Mouse (Mus musculus) thymus, postnatal 36 days (tissue): ENCODE data around the gene Atf6.
A peak's percentile ranks its signal among the peaks of the same experiment; 100 is the strongest.

ENCODE experiments used
- DNase-seq, 2 experiments: peaks; one replicate each; pipeline ENCODE4 v3.0.0; 2022; ENCODE audit warnings: mixed read lengths in 2 of 2

Atf6 gene

DNA sequence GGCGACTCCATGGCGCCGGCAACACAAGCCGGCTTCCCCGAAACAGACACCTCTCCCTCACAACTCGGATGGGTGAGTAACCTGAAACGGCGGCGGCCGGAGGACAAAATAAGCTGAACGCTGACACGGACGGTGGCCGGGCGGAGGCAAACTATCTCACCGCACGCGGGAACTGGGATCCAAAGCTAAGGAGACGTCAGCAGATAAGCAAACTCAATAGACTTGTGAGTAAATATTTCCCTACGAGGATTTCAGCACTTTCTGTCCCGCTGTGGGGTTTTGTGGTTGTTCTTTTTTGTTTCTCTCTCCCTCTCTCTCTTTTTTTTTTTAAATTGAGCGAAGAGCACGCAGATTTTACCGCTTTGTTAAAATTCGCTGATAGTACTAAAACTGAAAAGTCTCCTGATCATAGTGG, at the start of gene Atf6:
Gene Atf6 (minus strand): TSS at position 81 of the 415 bp plus-strand sequence.
- peak; percentile 85 for DNase-seq

DNA sequence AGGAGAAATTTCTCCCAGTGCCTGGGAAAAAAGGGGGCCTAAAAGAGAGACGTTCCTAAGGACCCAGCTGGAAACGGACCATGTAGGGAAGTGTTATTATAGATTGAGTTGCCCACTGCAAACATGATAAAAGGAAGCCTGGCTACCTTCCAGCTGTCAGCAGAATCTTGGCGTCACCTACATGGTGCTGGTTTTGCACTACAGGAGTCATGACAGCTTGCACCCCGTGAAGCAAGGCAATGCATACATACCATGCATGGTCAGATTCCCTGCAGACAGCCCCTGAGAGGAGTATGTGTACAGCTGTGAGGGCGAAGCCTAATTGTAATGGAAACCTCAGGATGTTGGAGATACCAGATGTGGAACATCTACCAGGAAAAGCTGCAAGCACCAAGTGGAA, 48.1 kb upstream of the Atf6 start:
- no peak for DNase-seq

DNA sequence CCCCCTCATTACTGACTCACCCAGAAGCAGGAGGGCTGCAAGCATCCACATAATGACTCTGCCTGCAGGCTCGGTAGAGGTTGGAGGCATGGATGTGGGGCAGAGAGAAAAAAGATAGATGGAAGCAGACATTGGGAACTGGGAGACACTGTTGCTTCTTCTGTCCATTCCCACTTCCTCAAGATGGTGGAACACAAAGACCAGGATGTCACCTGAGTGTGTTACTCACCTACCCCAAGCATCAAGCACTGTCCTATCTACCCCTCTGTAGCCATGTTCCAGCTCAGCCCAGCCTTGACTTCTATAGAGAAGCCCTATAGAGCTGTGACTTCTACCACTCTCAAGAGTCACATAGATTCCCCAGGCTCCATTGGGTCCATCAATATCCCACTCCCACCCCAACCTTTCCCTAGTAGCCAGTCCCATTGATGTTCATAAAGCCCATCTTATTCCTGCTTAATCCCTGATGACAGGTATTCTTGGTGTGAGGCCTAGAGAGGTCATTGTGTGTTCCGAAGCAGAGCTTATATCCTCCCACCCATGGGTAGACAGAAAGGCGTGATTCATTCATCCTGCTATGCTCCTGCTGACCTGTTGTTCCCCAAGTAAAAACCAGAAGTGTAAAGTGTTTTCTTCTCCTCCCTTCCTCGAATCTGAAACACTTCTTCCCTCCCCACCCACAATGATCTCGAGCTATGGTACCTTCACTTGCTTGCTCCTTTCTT, 45.5 kb upstream of the Atf6 start, which contains the start of gene Fcrlb:
Gene Fcrlb (minus strand): TSS at position 51 of the 725 bp plus-strand sequence.
- no peak for DNase-seq

DNA sequence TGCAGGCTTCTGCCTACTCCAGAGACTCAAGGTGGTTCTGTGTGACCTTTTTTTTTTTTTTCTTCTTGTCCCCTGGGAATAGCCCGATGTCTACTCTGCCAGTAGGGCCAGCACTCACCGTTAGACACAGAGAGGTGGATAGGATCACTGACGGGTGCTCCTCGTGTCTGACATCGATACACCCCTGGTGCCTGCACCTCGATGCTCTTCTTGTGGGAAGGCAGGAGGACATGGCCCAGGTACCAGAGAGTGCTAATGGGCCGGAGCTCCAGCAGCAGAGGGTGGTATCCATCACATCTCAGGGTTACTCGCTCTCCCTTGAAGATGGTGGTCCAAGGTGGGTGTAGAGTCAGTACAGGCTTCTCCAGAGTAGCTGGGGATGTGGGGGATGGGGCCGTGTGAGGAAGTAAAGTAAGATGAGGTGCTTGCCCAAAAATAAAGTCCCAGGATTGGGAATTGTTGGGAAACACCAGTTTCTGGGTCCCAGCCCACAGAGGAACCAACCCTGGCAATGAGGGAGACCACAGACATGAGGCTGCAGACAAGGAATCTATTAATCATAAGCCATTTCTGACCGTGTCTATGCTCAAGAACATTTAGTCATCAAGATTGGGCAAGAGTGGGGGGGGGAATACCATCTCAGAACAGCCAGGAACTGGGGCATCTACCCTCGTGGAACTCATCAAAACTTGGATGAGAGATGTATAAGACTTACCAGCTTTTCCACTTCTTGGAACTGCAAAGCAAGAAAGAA, 44.5 kb upstream of the Atf6 start:
- no peak for DNase-seq

DNA sequence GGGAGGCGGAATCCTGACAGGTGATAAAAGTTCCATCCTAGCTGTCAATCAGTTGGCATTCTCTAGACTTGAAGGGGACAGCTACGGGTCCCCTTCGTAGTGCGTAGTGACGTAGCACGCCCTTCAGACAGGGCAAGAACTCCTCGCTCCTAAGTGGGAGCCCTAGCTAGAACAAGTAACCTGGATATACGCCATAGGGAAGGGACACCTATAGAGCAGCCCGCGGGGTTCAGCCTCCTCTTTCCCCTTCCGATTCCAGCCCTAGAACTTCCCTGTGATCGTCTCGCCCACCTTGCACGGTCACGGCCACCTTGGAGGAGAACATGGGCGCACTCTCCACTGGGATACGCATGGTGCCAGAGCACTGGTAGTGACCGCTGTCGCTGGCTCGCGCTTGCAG, 40.8 kb upstream of the Atf6 start:
- no peak for DNase-seq

DNA sequence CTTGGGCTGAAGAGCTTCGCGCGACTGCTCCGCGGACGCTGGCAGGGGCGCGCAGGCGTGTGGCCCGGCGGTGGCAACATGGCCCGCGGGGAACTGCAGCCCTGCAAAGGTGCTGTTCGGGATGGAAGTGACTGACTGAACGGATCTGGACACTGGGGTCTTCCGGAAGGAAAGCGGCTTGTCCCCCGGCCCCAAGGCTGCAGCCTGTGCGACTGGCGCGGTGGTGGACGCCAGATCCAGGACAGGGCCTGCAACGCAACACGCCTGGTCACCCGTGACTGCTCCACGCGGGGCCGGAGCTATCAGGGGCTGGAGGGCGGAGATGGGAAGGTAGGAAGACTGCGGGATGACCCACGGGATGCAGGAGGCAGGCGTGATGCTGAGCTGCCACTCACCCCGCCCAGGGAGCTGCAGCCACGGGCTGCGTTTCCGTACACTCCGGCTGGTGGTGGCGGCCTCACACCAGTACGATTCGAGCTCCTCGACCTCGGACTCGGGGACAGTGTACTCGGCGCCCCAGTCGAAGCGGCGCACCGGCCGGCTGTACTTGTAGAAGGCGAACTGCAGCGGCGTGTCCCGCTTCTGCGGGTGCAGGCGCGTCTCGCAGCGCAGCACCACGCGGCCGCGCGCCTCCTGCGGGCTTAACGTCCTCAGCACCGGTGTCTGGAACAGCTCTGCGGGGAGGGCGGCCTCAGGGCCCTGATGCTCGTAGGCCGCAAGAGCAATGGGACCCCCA, 40.1 kb upstream of the Atf6 start:
- peak in 1 of 2 experiments; percentile 16 for DNase-seq

DNA sequence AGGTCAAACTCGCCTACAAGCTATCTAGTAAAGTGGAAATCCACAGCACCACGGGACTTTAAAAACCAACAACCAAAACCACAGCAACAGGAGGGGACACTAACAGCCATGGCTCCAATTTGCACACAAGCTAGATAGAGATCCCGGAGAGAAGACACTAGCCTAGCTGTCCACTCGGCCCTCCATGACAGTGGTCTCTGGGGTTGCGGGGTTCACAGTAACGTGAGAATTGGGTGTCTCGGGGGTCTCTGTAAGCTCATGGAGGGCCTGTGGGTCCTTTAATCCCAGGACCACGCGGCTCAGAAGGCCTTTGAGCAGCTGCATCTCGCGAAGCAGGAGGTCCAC, 39.5 kb upstream of the Atf6 start:
- no peak for DNase-seq

DNA sequence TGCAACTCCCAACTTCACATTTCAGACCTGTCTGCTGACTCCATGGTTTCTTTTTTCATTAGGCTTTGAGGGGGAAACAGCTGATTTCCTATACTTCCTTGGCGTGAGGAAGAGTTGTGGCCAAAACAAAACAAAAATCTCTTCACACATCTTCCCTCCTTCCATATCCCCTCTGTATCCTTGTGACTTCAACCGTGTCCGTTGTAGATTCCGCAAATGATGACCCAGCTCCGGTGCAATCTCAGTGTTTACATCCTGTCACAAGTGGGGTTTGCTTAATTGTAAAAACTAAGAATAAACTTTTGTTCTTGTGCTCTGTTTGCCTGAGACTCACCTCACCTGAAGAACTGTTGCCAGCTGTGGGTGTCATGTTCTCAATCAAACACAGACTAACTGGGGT, 35.9 kb upstream of the Atf6 start:
- no peak for DNase-seq

DNA sequence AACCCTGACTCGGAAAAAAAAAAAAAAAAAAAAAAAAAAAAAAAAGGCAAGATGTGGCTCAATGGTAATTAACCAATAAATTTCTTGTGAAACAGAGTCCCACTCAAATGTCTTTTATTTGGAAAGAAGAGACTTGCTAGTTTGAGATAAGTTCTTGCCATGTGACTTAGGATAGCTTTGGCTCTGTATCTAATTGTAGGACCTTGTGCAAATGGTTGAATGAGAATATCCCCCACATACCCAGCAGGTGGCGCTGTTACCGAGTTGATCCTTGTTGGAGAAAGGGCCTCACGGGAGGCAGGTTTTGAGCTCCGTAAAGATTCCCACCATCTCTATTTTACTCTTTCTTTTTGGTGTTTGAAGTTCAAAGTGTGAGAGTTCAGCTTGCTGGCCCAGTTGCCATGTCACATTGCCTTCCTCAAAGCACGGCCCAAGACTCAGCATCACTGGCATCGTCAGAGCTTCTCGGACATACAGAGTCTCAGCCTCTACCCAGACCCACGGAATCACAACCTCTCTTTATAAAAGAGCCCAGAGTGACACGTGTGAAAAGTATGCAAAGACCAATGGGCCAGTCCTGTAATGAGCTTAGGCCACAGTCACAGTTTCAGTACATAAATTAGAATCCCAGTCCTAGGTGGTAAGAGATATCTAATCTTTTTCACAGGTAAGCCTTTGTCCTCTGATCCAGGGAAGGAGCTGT, 34.1 kb upstream of the Atf6 start:
- DNase-seq: peak; percentile 68 to 78

DNA sequence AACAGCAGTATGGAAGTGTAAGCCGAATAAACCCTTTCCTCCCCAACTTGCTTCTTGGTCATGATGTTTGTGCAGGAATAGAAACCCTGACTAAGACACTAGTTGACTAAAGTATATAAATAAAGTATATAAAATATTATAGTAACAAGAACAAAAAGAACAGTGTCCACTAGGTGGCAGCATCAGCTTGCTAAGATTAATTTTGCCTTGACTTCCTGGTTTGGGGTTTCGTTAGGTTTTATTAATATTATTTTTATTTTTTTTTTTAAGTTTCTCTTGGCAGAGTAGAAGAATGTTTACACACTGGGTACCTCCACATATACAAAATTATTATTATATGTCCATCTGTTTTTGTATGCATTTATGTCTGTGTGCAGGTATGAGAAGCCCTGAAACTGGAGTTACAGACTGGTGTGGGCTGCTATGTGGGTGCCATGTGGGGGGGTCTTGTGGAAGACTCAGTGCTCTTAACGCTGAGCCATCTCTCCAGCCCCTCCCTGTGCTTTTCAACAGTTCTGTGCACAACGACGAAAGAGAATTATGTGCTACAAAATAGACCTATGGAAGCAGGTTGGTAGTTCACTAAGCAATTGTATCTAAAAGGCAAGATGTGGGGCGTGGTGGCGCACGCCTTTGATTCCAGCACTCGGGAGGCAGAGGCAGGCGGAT, 33.4 kb upstream of the Atf6 start:
- no peak for DNase-seq

DNA sequence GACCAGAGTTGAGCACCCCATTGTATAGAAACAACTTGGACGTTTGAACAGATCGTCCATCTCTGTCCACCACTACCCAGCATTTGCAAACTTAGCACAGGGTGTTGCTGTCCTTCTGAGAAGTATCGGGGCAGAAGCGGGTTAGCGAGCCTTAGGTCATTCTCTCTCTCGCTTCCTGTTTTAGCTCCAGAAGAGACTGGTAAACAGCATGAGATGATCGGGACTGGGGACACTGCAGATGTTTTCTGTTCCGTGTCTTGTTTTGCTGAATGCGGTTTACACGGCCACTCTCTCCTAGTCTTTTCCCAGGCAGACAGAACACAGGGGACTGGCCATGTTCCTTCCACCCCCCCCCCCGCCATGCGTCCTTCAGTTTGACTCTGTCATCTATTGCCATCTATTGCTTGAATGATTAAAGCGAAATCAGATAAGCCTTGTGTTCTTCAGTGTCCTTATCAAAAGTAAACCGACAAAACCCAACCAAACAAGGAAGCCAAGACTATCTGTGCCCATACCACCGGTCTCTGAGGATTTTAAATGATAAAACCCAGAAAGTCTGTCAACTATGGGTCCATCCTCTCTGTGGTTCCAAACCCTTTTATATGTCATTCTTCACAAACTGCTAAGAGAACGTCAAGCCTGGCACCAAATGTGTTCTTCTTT, 31.0 kb upstream of the Atf6 start:
- no peak for DNase-seq

DNA sequence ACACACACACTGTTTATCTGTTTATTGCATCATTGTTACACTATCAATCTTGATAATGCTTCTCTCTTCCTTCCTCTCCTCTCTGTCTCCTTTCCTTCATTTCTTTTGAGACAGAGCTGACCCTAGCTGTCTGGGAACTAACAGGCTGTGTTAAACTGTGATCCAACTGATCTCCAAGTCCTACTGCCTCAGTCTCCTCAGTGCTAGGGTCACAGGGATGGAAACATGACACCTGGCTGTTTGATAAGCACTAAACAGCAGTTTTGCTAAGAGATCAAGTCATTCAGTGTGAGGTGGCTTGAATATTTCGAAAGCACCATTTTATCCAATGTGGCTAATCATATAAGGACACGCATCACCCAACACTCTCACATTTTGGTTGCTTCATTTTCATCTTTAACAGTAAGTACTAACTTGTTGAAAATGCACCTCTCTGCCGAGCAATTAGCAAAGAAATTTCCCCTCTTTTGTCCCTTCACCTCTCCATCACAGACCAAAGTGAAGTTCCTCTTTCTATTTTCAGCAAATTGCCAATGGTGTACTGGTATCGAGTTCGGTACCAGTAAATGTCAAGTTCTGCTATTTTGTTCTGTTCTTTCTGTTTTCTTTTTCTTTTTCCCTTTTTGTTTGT, 29.2 kb upstream of the Atf6 start:
- no peak for DNase-seq

DNA sequence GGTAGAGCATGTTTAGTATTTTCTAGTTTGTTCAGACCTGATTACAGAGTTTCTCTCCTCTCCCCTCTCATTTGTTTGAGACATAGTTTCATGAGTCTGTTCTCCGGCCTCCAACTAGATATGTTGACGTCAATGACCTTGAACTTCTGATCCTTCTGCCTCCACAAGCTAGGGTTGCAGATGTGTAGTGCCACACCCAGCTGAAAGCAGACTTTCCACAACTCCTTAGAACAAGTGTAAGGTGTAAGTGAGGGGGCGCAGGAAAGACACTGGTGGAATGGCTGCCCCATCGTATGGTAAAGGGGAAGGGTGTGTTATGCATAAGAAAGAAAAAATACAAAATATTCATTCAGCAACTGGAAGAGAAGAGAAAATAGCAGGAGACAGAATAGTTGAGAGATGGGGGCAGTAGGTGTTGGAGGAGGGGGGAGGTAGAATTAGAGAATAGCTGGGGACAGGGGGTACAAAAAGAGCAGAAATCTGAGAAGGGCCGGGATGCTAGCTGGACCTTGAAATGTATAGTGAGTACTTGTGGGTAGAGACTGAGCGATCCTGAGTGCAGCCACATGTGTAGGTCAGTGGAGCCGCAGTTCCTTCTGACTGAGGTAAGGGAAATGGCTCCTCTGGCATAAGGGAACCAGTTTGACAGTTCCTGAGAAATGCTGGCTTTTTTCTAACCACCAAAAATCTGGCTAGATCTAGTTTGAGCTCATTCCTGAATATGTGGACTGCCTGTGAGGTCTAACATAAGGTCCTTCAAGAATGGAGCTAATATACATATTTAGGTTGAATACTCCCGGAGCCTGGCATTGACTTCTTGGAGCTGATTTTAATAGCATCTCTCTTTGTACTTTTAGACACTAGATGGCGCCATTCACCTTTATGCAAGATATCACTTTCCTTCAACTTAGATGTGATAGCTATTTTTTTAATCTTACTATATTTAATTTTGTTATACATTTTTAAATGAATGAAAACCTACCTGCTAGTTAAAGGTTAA, 27.3 kb upstream of the Atf6 start:
- DNase-seq: no peak

DNA sequence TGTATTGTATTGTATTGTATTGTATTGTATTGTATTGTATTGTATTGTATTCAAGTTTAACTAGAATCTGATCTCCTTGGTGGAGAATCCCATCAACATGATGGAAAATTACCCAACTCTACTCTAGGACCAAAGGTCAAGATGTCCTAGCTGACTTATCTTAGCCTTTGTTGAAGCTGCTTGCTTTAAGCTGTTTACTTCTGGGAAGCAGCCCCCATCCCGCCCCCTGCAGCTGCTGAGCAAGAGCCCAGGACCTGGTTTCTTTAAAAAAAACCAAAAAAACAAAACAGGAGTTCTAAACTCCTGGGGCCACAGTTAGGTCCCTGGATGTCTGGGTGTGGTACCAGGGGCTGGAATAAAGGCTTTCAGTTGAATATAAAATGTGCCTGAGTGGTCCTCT, 24.7 kb upstream of the Atf6 start:
- DNase-seq: no peak

DNA sequence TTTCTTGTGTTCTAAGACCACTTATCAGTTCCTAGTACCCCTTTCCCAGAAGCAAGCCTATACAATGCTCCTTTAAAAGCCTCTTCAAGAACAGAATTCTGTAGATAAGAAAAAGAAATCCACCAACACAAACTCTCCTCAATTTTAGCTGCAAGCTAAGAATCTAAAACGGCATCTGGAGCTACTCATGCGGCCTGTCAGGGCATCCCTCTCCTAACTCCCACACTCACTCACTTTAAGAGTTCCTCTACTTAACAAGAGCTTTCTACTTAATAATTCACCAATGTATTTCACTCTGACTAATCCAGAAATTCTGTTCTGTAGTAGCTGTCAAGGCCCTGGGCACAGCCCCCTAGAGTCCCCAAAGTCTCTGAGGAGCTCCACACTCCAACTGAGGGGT, 24.1 kb upstream of the Atf6 start:
- no peak for DNase-seq

DNA sequence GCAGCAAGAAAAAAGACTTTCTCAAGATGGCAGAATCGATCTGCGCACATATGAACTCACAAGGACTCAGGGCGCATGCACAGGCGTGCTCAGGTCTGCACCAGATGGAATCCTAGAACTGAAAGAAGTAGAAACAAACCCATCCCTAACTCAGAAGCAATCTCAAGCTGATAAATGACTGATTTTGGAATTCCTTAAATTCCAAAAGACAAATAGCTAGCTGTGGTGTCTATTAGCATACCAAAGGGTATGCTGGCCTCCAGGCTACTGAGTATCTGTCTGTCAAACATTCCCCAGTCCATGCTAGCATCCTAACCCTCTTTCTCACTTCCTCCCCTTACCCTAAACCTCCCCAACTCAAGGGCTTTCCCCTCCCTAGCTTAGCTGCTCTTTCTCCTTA, 21.7 kb upstream of the Atf6 start:
- no peak for DNase-seq

DNA sequence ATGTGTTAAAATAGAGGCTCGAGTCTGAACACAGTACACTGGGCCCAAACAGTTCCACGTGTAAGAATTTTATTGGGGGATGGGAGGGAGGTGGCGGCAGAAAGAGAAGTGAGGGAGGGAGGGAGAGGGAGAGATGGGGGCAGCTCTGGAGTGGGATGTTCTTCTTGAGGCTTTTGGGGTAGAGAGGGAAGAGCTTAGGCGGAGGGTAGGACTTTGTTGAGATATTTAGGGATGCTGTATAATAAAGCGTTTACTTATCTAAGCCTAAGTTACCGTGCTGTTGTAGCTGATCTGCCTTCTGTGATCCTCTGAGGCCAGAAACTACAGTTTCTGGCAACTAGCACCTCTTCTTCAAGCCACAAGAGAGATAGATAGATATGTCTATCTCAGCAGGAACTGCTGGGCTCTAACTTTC, 18.5 kb upstream of the Atf6 start:
- no peak for DNase-seq

DNA sequence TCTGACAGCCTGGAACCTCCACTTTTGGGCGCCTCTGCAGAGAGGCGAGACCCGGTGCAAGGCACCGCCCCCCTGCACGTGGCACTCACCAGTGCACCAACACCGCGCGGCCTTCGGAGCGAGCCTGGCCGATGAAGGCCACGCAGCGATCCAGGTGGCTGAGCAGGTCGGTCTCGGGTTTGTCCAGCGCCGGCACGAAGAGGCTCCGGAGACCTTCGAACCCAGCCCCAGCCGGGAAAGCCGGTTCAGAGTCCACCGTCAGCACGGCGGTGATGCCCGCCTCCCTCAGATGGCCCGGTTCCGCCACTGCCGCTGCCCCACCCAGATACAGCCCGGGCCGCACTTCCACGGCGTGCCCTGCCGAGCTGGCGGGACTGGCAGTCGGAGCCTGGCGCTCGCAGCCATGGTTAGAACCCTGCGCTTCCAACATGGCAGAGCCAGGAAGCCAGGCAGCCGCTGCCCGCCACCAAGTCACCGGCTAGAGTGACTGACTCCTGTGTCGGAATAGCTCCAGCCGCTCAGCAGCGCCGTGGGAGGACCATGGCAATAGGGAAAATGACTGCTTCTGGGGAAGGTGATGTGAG, 17.5 kb upstream of the Atf6 start, which contains the start of the genes Gm26620 and Dusp12:
Gene Gm26620 (plus strand): TSS at position 88 of the 584 bp plus-strand sequence.
Gene Dusp12 (minus strand): TSS at position 563 of the 584 bp plus-strand sequence.
- DNase-seq: peak; percentile 79 to 83

DNA sequence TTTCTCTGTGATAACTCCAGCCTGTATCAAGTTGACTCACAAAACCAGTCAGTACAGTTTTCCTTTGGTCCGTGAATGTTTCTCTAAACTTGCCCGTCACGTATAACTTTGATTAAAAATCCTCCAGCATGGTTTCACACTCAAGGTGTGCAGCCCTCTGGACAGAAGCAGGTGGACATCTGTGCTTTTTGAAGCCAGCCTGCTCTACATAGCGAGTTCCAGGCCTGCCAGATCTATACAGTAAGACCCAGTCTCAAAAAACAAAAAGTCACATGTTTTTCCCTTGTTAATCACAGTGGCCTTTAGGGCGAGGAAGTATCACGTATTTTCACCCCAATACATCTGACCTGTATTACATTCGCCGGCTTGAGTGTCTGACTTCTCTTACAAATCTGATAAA, 16.8 kb upstream of the Atf6 start:
- no peak for DNase-seq
